Mouse (Mus musculus): ENCODE results near the gene Fcer2a.

DNA sequence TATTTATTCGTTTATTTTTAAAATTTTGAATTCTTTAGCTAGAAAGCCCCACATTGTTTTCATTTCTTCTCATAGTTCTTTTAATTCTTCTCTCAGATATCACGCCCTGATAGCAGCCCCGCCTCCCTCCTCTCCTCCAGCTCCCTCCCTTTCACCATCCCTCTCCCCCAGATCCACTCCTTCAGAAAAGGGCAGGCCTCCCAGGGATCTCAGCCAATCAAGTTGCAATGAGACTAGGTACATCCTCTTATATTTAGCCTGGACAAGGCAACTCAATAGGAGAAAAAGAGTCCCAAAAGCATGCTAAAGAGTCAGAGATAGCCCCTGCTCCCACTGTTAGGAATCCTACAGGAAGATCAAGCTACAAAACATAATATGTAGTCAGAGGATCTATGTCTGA is 19.3 kb downstream of the Fcer2a start:
- TF ChIP-seq ZNF384 (IDR thresholded peaks at IDR 0.05; ENCODE audit: low read depth, low read length) (no peak), MAFK (IDR thresholded peaks at IDR 0.05; ENCODE audit: insufficient read depth, low read depth, low read length) (no peak)

Measured in ES-E14 (cell line).